Mouse (Mus musculus): ENCODE data around the gene Csnk1d.

GRCm38 (mm10) chr11:120990951-120991526 is at the start of gene Csnk1d:
- no peak for TF ChIP-seq PAX5 (IDR thresholded peaks at IDR 0.05; ENCODE audit: low read length)
- peak; percentile 66 for TF ChIP-seq SIN3A (IDR thresholded peaks at IDR 0.05; ENCODE audit: low read length)
